Mouse (Mus musculus) CD4-positive, CD25-positive, alpha-beta regulatory T cell (primary cell): ENCODE results near the gene Slc17a6. TPM values are rescaled to one million over a fixed set of nuclear protein-coding genes. Genes with fewer than 3 reads are reported as not detected.

ENCODE experiments used
- polyA plus RNA-seq: library from polyadenylated mRNA; unstranded; fragments of 100-300 nt; shearing (Covaris generic); gene quantifications from one replicate; pipeline ENCODE4 v1.2.1, GENCODE M21; 2017

Gene Slc17a6
- polyA plus RNA-seq: not detected

DNA sequence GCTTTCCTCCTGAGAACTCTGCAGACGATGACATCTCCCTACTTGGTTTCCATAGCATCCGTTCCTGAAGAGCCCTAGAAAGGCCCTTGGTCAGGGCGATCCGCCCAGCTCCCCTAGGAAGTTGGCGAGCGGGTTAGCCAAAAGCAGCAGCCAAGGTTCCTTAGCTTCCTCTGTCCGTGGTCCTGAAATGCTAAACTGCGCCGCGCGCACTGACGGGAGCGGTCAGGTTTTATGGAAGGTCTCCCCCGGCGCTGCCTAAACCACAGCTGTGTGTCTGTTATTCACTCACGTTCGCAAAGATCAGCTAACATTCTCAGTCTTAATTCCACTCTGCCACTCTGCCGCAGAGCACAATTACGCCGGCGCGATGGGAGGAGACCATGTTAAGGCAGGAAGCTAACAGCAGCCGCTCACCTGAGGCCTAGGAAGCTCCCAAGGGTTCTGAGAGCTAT lies at the start of gene Slc17a6:
TSS of gene Slc17a6 (plus strand) at position 313 of the 452 bp plus-strand sequence.

Other genes with a start within 250 kb of the Slc17a6 start
- 0.02 TPM for gene Ano5, start 111.0 kb upstream of the Slc17a6 start, polyA plus RNA-seq
- 5.8 TPM for gene Gas2, start 240.0 kb downstream of the Slc17a6 start, polyA plus RNA-seq
- 14.2 TPM for gene Fancf, start 240.3 kb downstream of the Slc17a6 start, polyA plus RNA-seq